Mouse (Mus musculus): Measurements from ENCODE around the gene Mmp17.

- TF ChIP-seq CTCF (IDR thresholded peaks at IDR 0.05; ENCODE audit: low read depth) (peak; percentile 82), EP300 (IDR thresholded peaks at IDR 0.05; ENCODE audit: low read depth) (no peak)
Observed at GRCm38 (mm10) chr5:129611060-129611459, 27.1 kb downstream of the Mmp17 start.

Measured in heart, postnatal 0 days (tissue).